Mouse (Mus musculus): ENCODE measurements around the gene Igfals. TPM values are rescaled to one million over a fixed set of nuclear protein-coding genes. Genes with fewer than 3 reads are reported as not detected.
A peak's percentile ranks its signal among the peaks of the same experiment; 100 is the strongest.

The Igfals gene
- polyA plus RNA-seq, 1 experiment, result 3.0 TPM

GRCm38 (mm10) chr17:24858967-24859366 is 6.8 kb upstream of the Igfals start:
- DNase-seq, result no peak
- Histone ChIP-seq H3K4me1 (ENCODE audit: control insufficient read depth, insufficient read depth, low read length) (no peaks in the 10 kb centered on the region), H3K4me3 (replicated peaks; ENCODE audit: extremely low read depth, low read depth, low read length) (no peak overlapping the region)
- 88% methylated on average over 6 of the region's 6 CpGs for WGBS
- no peak for TF ChIP-seq CTCF (IDR thresholded peaks at IDR 0.05; ENCODE audit: insufficient read depth, low read length)
- TF ChIP-seq POLR2A (IDR thresholded peaks at IDR 0.05; ENCODE audit: borderline replicate concordance, extremely low read depth, low read depth, low read length), result no peak

GRCm38 (mm10) chr17:24860076-24860475 is 5.7 kb upstream of the Igfals start:
- H3K4me3 ChIP-seq (replicated peaks; ENCODE audit: extremely low read depth, low read depth, low read length), result no peak overlapping the region
- TF ChIP-seq CTCF (IDR thresholded peaks at IDR 0.05; ENCODE audit: insufficient read depth, low read length), result no peak
- TF ChIP-seq POLR2A (IDR thresholded peaks at IDR 0.05; ENCODE audit: borderline replicate concordance, extremely low read depth, low read depth, low read length), result no peak
- no peak for DNase-seq
- H3K4me1 ChIP-seq (ENCODE audit: control insufficient read depth, insufficient read depth, low read length), result no peaks in the 10 kb centered on the region
- 91% methylated on average over 8 of the region's 8 CpGs for WGBS

GRCm38 (mm10) chr17:24861785-24862184 is 4.0 kb upstream of the Igfals start:
- WGBS, result 93% methylated on average over 3 of the region's 3 CpGs
- Histone ChIP-seq H3K4me1 (ENCODE audit: control insufficient read depth, insufficient read depth, low read length) (no peaks in the 10 kb centered on the region), H3K4me3 (replicated peaks; ENCODE audit: extremely low read depth, low read depth, low read length) (no peak overlapping the region)
- no peak for TF ChIP-seq CTCF (IDR thresholded peaks at IDR 0.05; ENCODE audit: insufficient read depth, low read length)
- DNase-seq, result no peak

GRCm38 (mm10) chr17:24867914-24868313 is 2.1 kb downstream of the Igfals start:
- Histone ChIP-seq H3K4me1 (ENCODE audit: control insufficient read depth, insufficient read depth, low read length) (no peaks in the 10 kb centered on the region), H3K4me3 (replicated peaks; ENCODE audit: extremely low read depth, low read depth, low read length) (no peak overlapping the region)
- TF ChIP-seq CTCF (IDR thresholded peaks at IDR 0.05; ENCODE audit: insufficient read depth, low read length) (no peak), POLR2A (IDR thresholded peaks at IDR 0.05; ENCODE audit: borderline replicate concordance, extremely low read depth, low read depth, low read length) (no peak)
- WGBS, result 91% methylated on average over 10 of the region's 10 CpGs
- no peak for DNase-seq

GRCm38 (mm10) chr17:24873695-24874404 is 8.1 kb downstream of the Igfals start:
- no peak for DNase-seq
- WGBS, result 48% methylated on average over 4 of the region's 4 CpGs
- Histone ChIP-seq H3K4me1 (ENCODE audit: control insufficient read depth, insufficient read depth, low read length) (0 out of 2 replicates have a peak, but pooled peaks cover 2% of the 10 kb centered on the region), H3K4me3 (replicated peaks; ENCODE audit: extremely low read depth, low read depth, low read length) (no peak overlapping the region)
- no peak for TF ChIP-seq CTCF (IDR thresholded peaks at IDR 0.05; ENCODE audit: insufficient read depth, low read length)
- TF ChIP-seq POLR2A (IDR thresholded peaks at IDR 0.05; ENCODE audit: borderline replicate concordance, extremely low read depth, low read depth, low read length), result no peak

- Histone ChIP-seq H3K4me3 (replicated peaks; ENCODE audit: extremely low read depth, low read depth, low read length) (no peak overlapping the region), H3K4me1 (ENCODE audit: control insufficient read depth, insufficient read depth, low read length) (0 out of 2 replicates have a peak, but pooled peaks cover 2% of the 10 kb centered on the region)
- TF ChIP-seq CTCF (IDR thresholded peaks at IDR 0.05; ENCODE audit: insufficient read depth, low read length), result no peak
- no peak for TF ChIP-seq POLR2A (IDR thresholded peaks at IDR 0.05; ENCODE audit: borderline replicate concordance, extremely low read depth, low read depth, low read length)
- 45% methylated on average over 1 of the region's 1 CpGs for WGBS
- DNase-seq, result no peak
Observed at GRCm38 (mm10) chr17:24874405-24874745, 8.6 kb downstream of the Igfals start.

- no peak overlapping the region for H3K4me3 ChIP-seq (replicated peaks; ENCODE audit: extremely low read depth, low read depth, low read length)
- 74% methylated on average over 8 of the region's 8 CpGs for WGBS
- no peak for DNase-seq
- no peak for TF ChIP-seq CTCF (IDR thresholded peaks at IDR 0.05; ENCODE audit: insufficient read depth, low read length)
- TF ChIP-seq POLR2A (IDR thresholded peaks at IDR 0.05; ENCODE audit: borderline replicate concordance, extremely low read depth, low read depth, low read length), result no peak
- H3K4me1 ChIP-seq (ENCODE audit: control insufficient read depth, insufficient read depth, low read length), result 0 out of 2 replicates have a peak, but pooled peaks cover 2% of the 10 kb centered on the region
Observed at GRCm38 (mm10) chr17:24874989-24875388, 9.2 kb downstream of the Igfals start.

GRCm38 (mm10) chr17:24877336-24878116 is 11.7 kb downstream of the Igfals start:
- H3K4me1 ChIP-seq (ENCODE audit: control insufficient read depth, insufficient read depth, low read length), result 0 out of 2 replicates have a peak, but pooled peaks cover 2% of the 10 kb centered on the region
- no peak for TF ChIP-seq POLR2A (IDR thresholded peaks at IDR 0.05; ENCODE audit: borderline replicate concordance, extremely low read depth, low read depth, low read length)
- no peak for TF ChIP-seq CTCF (IDR thresholded peaks at IDR 0.05; ENCODE audit: insufficient read depth, low read length)
- DNase-seq, result no peak
- no peak overlapping the region for H3K4me3 ChIP-seq (replicated peaks; ENCODE audit: extremely low read depth, low read depth, low read length)
- WGBS, result 44% methylated on average over 10 of the region's 10 CpGs

GRCm38 (mm10) chr17:24878117-24878397 is 12.3 kb downstream of the Igfals start:
- Histone ChIP-seq H3K4me1 (ENCODE audit: control insufficient read depth, insufficient read depth, low read length) (0 out of 2 replicates have a peak, but pooled peaks cover 2% of the 10 kb centered on the region), H3K4me3 (replicated peaks; ENCODE audit: extremely low read depth, low read depth, low read length) (no peak overlapping the region)
- TF ChIP-seq POLR2A (IDR thresholded peaks at IDR 0.05; ENCODE audit: borderline replicate concordance, extremely low read depth, low read depth, low read length) (no peak), CTCF (IDR thresholded peaks at IDR 0.05; ENCODE audit: insufficient read depth, low read length) (no peak)
- WGBS, result 32% methylated on average over 5 of the region's 5 CpGs
- DNase-seq, result peak; percentile 42

- DNase-seq, result no peak
- Histone ChIP-seq H3K4me1 (ENCODE audit: control insufficient read depth, insufficient read depth, low read length) (0 out of 2 replicates have a peak, but pooled peaks cover 2% of the 10 kb centered on the region), H3K4me3 (replicated peaks; ENCODE audit: extremely low read depth, low read depth, low read length) (no peak overlapping the region)
- no peak for TF ChIP-seq POLR2A (IDR thresholded peaks at IDR 0.05; ENCODE audit: borderline replicate concordance, extremely low read depth, low read depth, low read length)
- no peak for TF ChIP-seq CTCF (IDR thresholded peaks at IDR 0.05; ENCODE audit: insufficient read depth, low read length)
- WGBS, result 69% methylated on average over 8 of the region's 8 CpGs
Observed at GRCm38 (mm10) chr17:24878531-24878930, 12.7 kb downstream of the Igfals start.

Data from lung, adult 2 months (tissue).